Mouse (Mus musculus) adrenal gland, postnatal 10 days (tissue): ENCODE data around the gene Npepl1. TPM values are rescaled to one million over a fixed set of nuclear protein-coding genes. Genes with fewer than 3 reads are reported as not detected.
A peak's percentile ranks its signal among the peaks of the same experiment; 100 is the strongest.

Experiments used
- DNase-seq: peaks from one replicate; pipeline ENCODE4 v3.0.0; 2021; ENCODE audit warnings: mixed read lengths
- long read RNA-seq, 2 experiments: library from polyadenylated mRNA; stranded (forward); transcript quantifications; one replicate each; pipeline ENCODE4 v2.0.0; 2021
- total RNA-seq, 2 experiments: library from RNA; stranded (reverse); gene quantifications; 2 replicates each; pipeline ENCODE4 v1.2.3; 2021

Npepl1 gene
- total RNA-seq: 10 to 100 TPM; 67.9 to 82.2 TPM
- long read RNA-seq, experiment 1, transcript Npepl1-201 (12 exons, 2,467 nt): major isoform, 207 of 290 reads
- long read RNA-seq, experiment 1, partial matches to known transcripts: 23 of 290 reads
- long read RNA-seq, experiment 1, other reads (novel, unspliced or antisense): 59 of 290 reads
- long read RNA-seq, experiment 2, transcript Npepl1-201 (12 exons, 2,467 nt): major isoform, 90 of 156 reads
- long read RNA-seq, experiment 2, partial matches to known transcripts: 10 of 156 reads
- long read RNA-seq, experiment 2, other reads (novel, unspliced or antisense): 56 of 156 reads

- peak; percentile 85 for DNase-seq
Measured at GRCm38 (mm10) chr2:174109991-174110782, at the start of gene Npepl1. Gene Npepl1 (plus strand): TSS chr2:174110349.

GRCm38 (mm10) chr2:174061219-174061618 is 48.9 kb upstream of the Npepl1 start:
- DNase-seq: no peak

- DNase-seq: no peak
Measured at GRCm38 (mm10) chr2:174063074-174063473, 47.1 kb upstream of the Npepl1 start.

GRCm38 (mm10) chr2:174063527-174064211 is 46.5 kb upstream of the Npepl1 start:
- no peak for DNase-seq

GRCm38 (mm10) chr2:174067793-174068419 is 42.2 kb upstream of the Npepl1 start:
- DNase-seq: no peak

GRCm38 (mm10) chr2:174069532-174070049 is 40.6 kb upstream of the Npepl1 start:
- DNase-seq: no peak

GRCm38 (mm10) chr2:174071406-174071805 is 38.7 kb upstream of the Npepl1 start:
- peak; percentile 52 for DNase-seq

- no peak for DNase-seq
Measured at GRCm38 (mm10) chr2:174073156-174073790, 36.9 kb upstream of the Npepl1 start.

GRCm38 (mm10) chr2:174074621-174075020 is 35.5 kb upstream of the Npepl1 start:
- no peak for DNase-seq

- no peak for DNase-seq
Measured at GRCm38 (mm10) chr2:174075072-174075570, 35.0 kb upstream of the Npepl1 start.

- peak; percentile 97 for DNase-seq
Measured at GRCm38 (mm10) chr2:174075673-174076432, 34.3 kb upstream of the Npepl1 start, which contains the start of gene Stx16. Gene Stx16 (plus strand): TSS chr2:174076308.

- DNase-seq: no peak
Measured at GRCm38 (mm10) chr2:174076433-174076824, 33.7 kb upstream of the Npepl1 start.

GRCm38 (mm10) chr2:174077004-174077695 is 33.0 kb upstream of the Npepl1 start:
- peak; percentile 39 for DNase-seq

- no peak for DNase-seq
Measured at GRCm38 (mm10) chr2:174077776-174078338, 32.3 kb upstream of the Npepl1 start.

GRCm38 (mm10) chr2:174081833-174082232 is 28.3 kb upstream of the Npepl1 start:
- DNase-seq: no peak

GRCm38 (mm10) chr2:174082380-174082918 is 27.7 kb upstream of the Npepl1 start:
- DNase-seq: no peak

- DNase-seq: no peak
Measured at GRCm38 (mm10) chr2:174095086-174095485, 15.1 kb upstream of the Npepl1 start.

- DNase-seq: no peak
Measured at GRCm38 (mm10) chr2:174102399-174102798, 7.8 kb upstream of the Npepl1 start.

GRCm38 (mm10) chr2:174103527-174103926 is 6.6 kb upstream of the Npepl1 start:
- DNase-seq: no peak
